Mouse (Mus musculus): ENCODE measurements around the gene Tmem196.
A peak's percentile ranks its signal among the peaks of the same experiment; 100 is the strongest.

Gene Tmem196

DNA sequence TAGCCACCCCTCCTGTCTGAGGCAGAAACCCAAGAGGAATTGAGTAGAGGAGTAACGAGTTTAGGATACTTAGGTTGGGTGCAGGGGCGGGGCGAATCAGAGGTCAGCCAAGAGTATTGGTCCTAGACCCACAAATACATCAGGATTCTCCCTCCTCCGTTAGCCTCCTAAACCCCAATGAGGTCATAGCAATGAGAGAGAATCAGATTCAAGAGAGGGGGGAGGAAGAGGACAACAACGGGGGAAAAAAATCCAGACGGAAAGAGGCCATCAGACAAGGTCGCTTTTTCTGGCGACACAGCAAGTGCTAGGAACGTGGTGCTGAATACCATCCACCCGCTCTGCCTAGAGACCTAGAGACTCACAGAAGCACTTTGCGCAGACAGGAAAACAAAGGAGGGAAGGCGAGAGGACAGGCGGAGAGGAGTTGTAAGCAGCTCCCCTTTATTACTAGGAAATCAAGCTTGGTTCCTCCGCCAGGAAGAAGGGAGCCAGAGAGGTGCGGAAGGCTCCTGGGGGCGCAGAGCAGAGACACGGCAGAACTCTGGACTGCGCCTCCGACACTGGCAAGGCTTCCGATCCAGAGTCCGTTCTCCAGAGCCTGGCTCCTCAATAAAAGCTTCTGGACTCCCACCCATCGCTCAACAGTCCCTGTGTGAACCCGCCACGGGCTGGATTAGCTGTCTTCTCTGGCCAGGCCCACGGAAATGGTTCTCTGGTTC, at the start of gene Tmem196:
Tmem196 (plus strand) TSS at position 234 of the 722 bp plus-strand sequence.
- no peak for DNase-seq

DNA sequence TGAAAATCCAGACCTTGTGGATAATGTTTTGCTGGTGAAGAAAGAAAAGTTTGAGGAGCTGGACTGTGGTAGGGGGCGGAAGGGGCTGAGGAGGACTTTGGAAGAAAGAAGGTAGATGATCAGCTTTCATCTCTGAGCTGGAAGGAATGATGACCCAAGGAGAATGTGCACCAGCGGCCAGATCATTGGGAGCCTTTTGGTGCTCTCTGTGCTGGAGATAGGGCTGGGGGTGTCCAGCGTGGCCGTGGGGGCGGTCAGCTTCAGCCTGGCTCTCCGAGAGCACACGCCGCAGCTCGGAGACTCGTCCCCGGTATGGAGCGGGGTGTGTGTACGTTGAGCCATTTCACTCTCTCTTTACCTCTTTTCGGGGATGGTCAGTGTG, 680 bp downstream of the Tmem196 start:
- no peak for DNase-seq

GRCm38 (mm10) chr12:119957041-119957440, 11.4 kb downstream of the Tmem196 start:
- no peak for DNase-seq

GRCm38 (mm10) chr12:119960730-119961129, 15.1 kb downstream of the Tmem196 start:
- peak in 1 of 2 experiments; percentile 9 for DNase-seq

- DNase-seq: no peak
Observed at GRCm38 (mm10) chr12:119965373-119965772, 19.8 kb downstream of the Tmem196 start.

- no peak for DNase-seq
Observed at GRCm38 (mm10) chr12:119970068-119970467, 24.4 kb downstream of the Tmem196 start.

- DNase-seq: peak in 1 of 2 experiments; percentile 19
Observed at GRCm38 (mm10) chr12:119981731-119982130, 36.1 kb downstream of the Tmem196 start.

GRCm38 (mm10) chr12:119998267-119998666, 52.6 kb downstream of the Tmem196 start:
- no peak for DNase-seq

DNA sequence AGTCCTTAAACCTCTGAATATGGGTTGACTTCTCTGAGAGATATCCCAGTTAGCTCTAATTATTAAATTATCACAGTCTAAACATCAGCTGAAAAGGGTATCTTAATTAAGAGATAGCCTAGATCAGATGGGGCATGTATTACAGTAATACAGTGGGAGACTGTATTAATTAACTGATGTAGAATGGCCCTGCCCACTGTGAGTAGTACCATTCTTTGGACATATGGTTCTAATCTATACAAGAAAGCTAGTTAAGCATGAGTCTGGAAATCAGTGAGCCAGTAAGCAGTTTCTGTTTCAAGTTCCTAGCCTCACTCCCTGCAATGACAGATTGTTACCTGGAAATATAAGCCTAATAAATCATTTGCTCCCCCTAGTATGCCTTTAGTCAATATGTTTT, 58.7 kb downstream of the Tmem196 start:
- no peak for DNase-seq

DNA sequence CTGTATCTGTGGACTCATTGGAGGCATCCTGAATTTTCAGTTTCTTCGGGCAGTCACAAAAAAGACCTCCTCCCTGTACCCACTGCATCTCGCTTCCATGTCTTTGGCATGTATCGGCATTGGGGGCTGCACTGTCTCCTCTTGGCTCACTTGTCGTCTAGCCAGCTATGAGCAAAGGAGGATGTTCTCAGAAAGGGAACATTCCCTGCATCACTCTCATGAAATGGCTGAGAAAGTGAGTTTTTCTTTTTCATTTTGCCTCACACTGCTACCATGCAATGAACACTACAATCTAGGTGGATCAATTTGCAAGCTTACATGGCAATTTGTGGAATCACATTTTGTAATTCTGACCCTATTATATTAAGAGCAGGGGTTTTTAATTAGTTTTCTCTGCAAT, 69.1 kb downstream of the Tmem196 start:
- no peak for DNase-seq

DNA sequence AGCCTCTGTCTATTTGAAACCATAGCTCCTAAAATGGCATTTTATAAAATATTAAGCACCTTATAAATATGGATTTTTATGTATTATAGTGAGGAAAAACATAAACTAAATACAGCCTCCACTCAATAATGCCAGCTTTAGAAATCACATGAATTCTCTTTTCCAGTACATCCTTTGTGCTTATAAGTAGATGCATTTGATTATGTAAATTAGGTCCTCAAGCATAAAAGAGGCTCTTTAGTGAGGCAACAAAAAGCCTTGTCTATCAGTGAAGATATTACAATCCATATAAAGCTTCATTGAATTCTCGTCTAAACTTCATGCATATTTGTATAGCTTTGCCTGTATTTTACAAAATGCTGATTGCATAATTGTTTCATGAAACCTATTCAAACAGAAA, 69.6 kb downstream of the Tmem196 start:
- DNase-seq: no peak

GRCm38 (mm10) chr12:120028089-120028959, 82.7 kb downstream of the Tmem196 start:
- peak; percentile 22 to 95 for DNase-seq

All from lung, postnatal 4 days (tissue).